Mouse (Mus musculus) layer of hippocampus, postnatal 36 days (tissue): Measurements from ENCODE around the gene Idh3b. TPM values are rescaled to one million over a fixed set of nuclear protein-coding genes. Genes with fewer than 3 reads are reported as not detected.
A peak's percentile ranks its signal among the peaks of the same experiment; 100 is the strongest.

Experiments
- DNase-seq, 2 experiments: peaks; one replicate each; pipeline ENCODE4 v3.0.0; 2022
- total RNA-seq, 2 experiments: library from RNA; stranded (reverse); gene quantifications; 2 replicates each; pipeline ENCODE4 v1.2.3; 2021

Idh3b gene
- total RNA-seq, 2 experiments from 2014 or later: 329 to 336 TPM

DNA sequence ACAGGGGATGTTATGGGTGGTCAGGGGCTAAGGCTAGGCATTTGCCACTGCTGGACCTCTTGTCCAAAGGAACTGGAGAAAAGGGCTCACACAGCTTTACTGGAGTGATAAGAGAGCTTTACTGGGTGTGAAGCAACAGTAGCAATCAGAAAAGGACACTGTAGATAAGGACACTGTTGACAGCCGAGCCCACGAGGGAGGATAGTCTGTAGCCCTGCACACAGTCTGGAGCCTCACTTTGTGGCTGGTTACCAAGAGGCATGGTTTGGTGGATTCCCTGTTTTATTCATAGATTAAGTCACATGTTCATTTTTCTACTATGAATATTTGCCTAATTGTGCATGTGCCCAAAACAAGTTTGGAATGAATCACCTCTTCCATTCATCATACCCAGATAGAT is 21.9 kb downstream of the Idh3b start:
- DNase-seq: no peak

DNA sequence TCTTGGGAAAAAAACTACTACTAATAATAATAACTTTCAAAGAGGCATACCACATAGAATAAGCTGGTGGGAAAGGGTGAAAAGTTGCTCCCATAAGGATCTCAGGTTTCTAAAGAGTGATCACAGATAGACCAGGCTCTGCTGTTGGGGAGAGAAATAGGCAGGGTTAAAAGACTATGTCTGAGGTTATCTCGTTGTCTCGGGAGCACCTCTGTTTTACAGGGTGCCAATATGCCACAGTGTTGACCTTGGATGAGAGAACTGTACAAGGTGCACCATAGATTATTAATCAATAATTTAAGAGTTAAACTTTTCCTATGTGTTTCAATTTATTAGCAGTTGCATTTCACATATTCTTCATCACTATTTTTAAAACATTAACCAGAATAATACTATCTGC is 22.4 kb downstream of the Idh3b start:
- DNase-seq: no peak

DNA sequence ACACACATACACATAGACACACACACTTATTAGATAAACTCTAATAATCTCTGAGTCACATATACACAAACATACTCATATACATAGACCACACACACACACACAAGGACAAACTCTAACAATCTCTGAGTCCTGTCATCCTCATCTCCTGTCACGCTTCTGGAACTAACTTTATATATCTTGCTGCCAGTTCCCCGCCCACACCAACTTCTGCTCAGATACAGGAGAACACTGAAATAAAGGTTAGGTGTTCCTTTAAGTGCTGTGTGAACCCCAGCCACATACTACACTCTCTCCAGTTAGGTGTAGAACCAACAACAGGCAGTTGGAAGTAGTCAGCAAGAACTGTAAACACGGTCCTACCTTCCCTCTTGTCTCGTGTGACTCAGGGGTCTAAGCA is 23.5 kb downstream of the Idh3b start:
- DNase-seq: no peak

DNA sequence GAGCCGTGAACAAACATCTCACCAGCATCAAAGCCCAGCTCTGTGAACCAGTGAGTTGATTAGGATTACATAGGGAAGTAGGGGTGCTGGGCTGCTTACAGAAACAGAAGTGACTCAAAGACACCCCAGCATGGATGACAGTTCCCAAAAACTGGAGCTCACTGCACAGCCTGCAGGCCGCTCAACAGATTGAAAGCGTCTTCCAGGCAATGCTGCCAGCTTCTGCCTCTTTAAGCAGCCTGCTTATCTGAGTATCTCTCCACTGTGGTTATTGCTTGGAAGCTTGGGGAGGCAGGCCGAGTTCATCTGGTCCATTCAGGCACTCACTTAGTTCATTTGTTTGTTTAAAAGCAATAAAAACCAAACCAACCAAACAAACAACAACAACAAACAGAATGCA is 27.6 kb downstream of the Idh3b start:
- no peak for DNase-seq

DNA sequence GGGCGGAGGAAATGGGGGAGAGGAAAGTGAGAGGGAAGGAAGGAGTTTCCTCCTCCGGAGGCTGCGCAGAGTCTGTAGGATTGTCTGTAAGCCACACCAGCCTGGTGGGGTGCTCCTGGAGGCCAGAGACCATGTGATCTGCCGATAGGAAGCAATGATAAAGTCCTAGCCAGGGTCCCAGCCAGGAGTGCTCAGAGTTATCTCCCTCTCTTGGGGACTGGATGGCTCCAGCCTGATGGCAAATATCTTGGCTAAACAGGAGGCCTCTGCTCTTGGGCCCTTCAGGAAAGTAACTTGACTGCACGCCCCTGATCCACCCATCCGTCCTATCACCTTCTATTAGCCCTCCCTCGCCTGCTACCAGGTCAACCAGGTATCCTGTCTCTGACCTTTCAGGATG is 36.1 kb downstream of the Idh3b start:
- no peak for DNase-seq

GRCm38 (mm10) chr2:130246912-130247311 is 37.4 kb downstream of the Idh3b start:
- DNase-seq: peak in 1 of 2 experiments; percentile 23

Other genes starting within 250 kb of the Idh3b start
- under 1 TPM; 0.15 to 0.32 TPM for gene Tgm6, start 172.1 kb downstream of the Idh3b start, total RNA-seq
- gene Snrpb, start 105.1 kb downstream of the Idh3b start, total RNA-seq: 100 to 1,000 TPM; 118 to 119 TPM
- not detected for gene Tmc2, start 89.4 kb downstream of the Idh3b start, total RNA-seq
- gene Nop56, start 10.1 kb downstream of the Idh3b start, total RNA-seq: 100 to 1,000 TPM; 143 to 144 TPM
- gene Ebf4, start 10.6 kb upstream of the Idh3b start, total RNA-seq: 10 to 100 TPM; 11.4 to 11.7 TPM
- 1 to 10 TPM; 6.0 to 8.0 TPM for gene Cpxm1, start 113.0 kb upstream of the Idh3b start, total RNA-seq
- gene Gm28372, start 120.7 kb upstream of the Idh3b start, total RNA-seq: not detected
- not detected for gene 1700020A23Rik, start 120.7 kb upstream of the Idh3b start, total RNA-seq
- gene Tmem239, start 121.9 kb upstream of the Idh3b start, total RNA-seq: not detected
- 10 to 100 TPM; 85.2 to 98.0 TPM for gene Vps16, start 139.8 kb upstream of the Idh3b start, total RNA-seq
- gene Pced1a, start 140.2 kb upstream of the Idh3b start, total RNA-seq: 10 to 100 TPM; 23.1 to 26.0 TPM
- gene Ptpra, start 165.7 kb upstream of the Idh3b start, total RNA-seq: 100 to 1,000 TPM; 318 to 339 TPM